Mouse (Mus musculus): ENCODE data around the gene Secisbp2. TPM values are rescaled to one million over a fixed set of nuclear protein-coding genes. Genes with fewer than 3 reads are reported as not detected.
A peak's percentile ranks its signal among the peaks of the same experiment; 100 is the strongest.
"Not testable (repeated sequence)": the region's sequence is repeated elsewhere in the genome, so short reads cannot be mapped to it uniquely, and the experiment has no call there.

Gene Secisbp2
- polyA plus RNA-seq, 1 experiment from 2014 or later = 27.7 TPM

DNA sequence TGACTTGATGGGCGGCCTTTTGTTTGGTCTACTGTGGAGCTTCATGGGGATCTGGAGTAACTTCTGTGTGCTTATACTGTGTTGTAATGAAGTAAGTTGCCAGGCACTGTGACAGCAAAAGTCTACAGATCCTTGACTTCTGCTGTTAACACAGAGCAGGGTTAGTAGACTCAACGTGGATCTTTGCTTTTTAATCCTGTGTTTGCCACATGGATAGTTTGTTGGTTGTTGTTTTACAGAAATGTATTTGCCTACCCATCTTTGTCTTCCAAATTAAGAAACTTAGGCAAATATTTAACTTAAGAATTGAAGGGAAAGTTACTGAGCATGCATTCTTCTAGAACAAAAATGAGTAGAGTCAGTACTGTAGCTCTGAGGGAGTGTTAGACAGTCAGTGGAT, 12.1 kb downstream of the Secisbp2 start:
- ATAC-seq (ENCODE audit: insufficient number of reproducible peaks, low FRiP score, low TSS enrichment, low read depth) = no peak
- 95% methylated on average over 2 of the region's 2 CpGs for WGBS
- H3K36me3 ChIP-seq = peaks cover 92% of the 10 kb centered on the region

DNA sequence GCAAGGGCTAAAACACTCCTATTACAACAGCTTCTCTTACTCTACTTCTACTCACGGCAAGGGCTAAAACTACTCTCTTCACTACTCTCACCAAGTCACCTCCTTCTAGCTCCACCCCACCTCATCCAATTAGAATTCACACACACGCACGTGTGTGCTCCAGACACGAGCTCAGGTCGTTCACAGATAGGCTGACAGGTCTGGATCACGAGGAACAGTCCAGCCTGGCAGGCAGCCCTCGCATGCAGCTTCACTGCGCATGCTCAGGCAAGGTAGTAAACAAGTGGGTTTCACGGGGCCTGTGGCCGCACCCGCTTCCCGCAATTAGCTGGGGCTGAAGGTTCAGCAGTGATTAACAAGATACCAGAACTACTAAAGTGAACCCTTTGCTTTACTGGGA, 16.7 kb downstream of the Secisbp2 start:
- not testable (repeated sequence) for ATAC-seq (ENCODE audit: insufficient number of reproducible peaks, low FRiP score, low TSS enrichment, low read depth); H3K27me3 ChIP-seq; H3K4me3 ChIP-seq; H3K9ac ChIP-seq; H3K9me3 ChIP-seq; H3K27ac ChIP-seq; H3K4me2 ChIP-seq; H3K4me1 ChIP-seq
- 80% methylated on average over 12 of the region's 12 CpGs for WGBS
- H3K36me3 ChIP-seq = peaks cover 81% of the 10 kb centered on the region

More for the DNA sequence above, 12.1 kb downstream of the Secisbp2 start:
- no peaks in the 10 kb centered on the region for H3K27me3 ChIP-seq
- H3K4me1 ChIP-seq = no peaks in the 10 kb centered on the region
- no peak overlapping the region for H3K27ac ChIP-seq
- no peak overlapping the region for H3K4me2 ChIP-seq
- H3K9ac ChIP-seq = no peak overlapping the region
- no peaks in the 10 kb centered on the region for H3K9me3 ChIP-seq
- H3K4me3 ChIP-seq = no peak overlapping the region

DNA sequence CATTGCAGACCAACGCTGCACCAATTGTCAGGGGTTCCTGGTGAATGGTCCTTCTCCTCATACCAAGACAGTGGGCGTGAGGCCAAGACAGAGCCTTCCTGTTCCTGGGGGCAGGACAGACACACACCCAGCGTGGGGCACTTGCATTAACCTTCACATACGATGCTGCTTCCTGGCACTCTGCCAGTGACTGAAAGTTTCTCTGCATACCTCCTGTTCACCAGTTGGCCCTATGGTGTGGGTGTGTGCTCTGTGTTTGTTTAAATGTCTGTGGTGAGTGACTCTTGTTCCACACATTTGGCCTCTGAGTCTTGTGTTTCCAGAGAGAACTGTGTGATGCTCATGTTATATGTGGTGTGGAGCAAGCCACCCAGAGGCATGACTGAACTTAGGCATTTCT, 25.1 kb downstream of the Secisbp2 start:
- WGBS = 62% methylated on average over 4 of the region's 4 CpGs
- no peak for ATAC-seq (ENCODE audit: insufficient number of reproducible peaks, low FRiP score, low TSS enrichment, low read depth)
- H3K36me3 ChIP-seq = peaks cover 91% of the 10 kb centered on the region

DNA sequence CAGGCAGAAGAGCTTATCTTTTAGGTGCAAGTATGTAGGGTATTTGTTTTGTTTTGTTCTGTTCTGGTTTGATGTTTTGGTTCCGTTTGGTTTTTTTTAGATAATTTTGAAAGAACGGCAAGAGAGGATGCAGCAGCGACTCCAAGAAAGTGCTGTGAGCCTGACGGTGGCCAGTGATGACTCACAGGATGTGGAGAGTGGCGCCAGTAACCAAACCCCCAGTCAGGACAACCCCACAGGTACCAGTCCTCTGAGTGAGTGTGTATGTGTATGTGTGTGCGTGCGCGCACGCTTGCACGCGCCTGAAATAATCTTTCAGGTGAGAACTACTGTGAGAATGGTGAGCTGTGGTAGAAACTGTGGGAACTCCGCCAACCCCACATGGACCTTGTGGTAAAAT, 25.5 kb downstream of the Secisbp2 start:
- no peak overlapping the region for H3K27ac ChIP-seq
- no peak overlapping the region for H3K9ac ChIP-seq
- H3K4me1 ChIP-seq = no peaks in the 10 kb centered on the region
- H3K9me3 ChIP-seq = no peaks in the 10 kb centered on the region
- 96% methylated on average over 12 of the region's 12 CpGs for WGBS
- H3K4me2 ChIP-seq = no peak overlapping the region
- peaks cover 91% of the 10 kb centered on the region for H3K36me3 ChIP-seq
- no peaks in the 10 kb centered on the region for H3K27me3 ChIP-seq
- ATAC-seq (ENCODE audit: insufficient number of reproducible peaks, low FRiP score, low TSS enrichment, low read depth) = no peak
- H3K4me3 ChIP-seq = no peak overlapping the region

More for the DNA sequence above, 25.1 kb downstream of the Secisbp2 start:
- no peaks in the 10 kb centered on the region for H3K9me3 ChIP-seq
- H3K4me2 ChIP-seq = no peak overlapping the region
- H3K9ac ChIP-seq = no peak overlapping the region
- H3K27me3 ChIP-seq = no peaks in the 10 kb centered on the region
- H3K27ac ChIP-seq = no peak overlapping the region
- no peak overlapping the region for H3K4me3 ChIP-seq
- H3K4me1 ChIP-seq = no peaks in the 10 kb centered on the region

DNA sequence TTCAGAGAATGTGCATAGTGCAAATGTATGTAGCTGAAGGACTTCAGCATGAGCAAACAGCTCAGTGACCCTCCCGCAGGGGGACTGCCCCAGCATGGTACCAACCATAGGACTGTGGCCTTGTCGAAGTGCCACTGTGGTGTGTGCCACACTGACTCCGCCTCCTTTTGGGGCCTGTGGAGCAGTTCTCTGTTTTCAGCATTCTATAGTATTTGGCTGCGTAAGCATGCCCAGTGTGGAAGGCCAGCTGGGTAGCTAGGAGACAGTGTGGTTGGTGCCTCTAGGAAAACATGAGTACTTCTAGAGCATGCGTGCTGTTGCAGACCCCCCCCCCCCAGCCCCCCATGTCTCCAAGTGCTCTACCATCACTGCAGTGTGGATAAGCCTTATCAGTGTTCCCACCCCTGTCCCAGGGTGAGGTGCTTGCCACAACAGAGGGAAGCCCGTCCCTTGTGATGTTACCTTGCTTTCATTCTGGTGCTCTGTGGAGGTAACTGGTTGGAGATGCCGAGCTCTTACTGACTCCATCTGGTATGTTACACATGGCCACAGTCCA, 26.2 kb downstream of the Secisbp2 start:
- H3K27ac ChIP-seq = no peak overlapping the region
- H3K9me3 ChIP-seq = no peaks in the 10 kb centered on the region
- no peak for ATAC-seq (ENCODE audit: insufficient number of reproducible peaks, low FRiP score, low TSS enrichment, low read depth)
- WGBS = 91% methylated on average over 7 of the region's 7 CpGs
- H3K4me1 ChIP-seq = no peaks in the 10 kb centered on the region
- H3K4me3 ChIP-seq = no peak overlapping the region
- H3K27me3 ChIP-seq = no peaks in the 10 kb centered on the region
- peaks cover 98% of the 10 kb centered on the region for H3K36me3 ChIP-seq
- H3K4me2 ChIP-seq = no peak overlapping the region
- H3K9ac ChIP-seq = no peak overlapping the region

DNA sequence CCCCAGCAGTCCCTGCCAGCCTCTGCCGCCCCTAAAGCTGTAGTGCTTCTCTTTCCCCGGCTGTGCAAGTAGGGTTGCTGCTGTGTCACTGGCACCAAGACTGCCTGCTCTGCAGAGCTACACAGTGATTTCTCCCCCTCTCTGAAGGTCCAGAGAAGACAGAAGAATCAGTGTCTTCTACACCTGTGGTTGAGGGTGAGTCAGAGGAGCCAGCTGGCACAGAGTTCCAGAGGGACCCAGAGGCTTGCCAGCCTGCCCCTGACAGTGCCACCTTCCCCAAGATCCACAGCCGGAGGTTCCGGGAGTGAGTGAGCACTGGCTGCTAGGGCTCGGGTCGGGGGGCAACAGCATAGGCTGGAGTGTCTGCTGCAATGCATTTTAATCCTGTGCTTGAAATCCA, 27.2 kb downstream of the Secisbp2 start:
- ATAC-seq (ENCODE audit: insufficient number of reproducible peaks, low FRiP score, low TSS enrichment, low read depth) = no peak
- Histone ChIP-seq H3K36me3 (peaks cover 100% of the 10 kb centered on the region), H3K27ac (no peak overlapping the region), H3K4me1 (no peaks in the 10 kb centered on the region), H3K4me3 (no peak overlapping the region), H3K9ac (no peak overlapping the region), H3K27me3 (no peaks in the 10 kb centered on the region), H3K4me2 (no peak overlapping the region), H3K9me3 (no peaks in the 10 kb centered on the region; the same call in 1 of the 2 replicates)
- WGBS = 84% methylated on average over 6 of the region's 6 CpGs

DNA sequence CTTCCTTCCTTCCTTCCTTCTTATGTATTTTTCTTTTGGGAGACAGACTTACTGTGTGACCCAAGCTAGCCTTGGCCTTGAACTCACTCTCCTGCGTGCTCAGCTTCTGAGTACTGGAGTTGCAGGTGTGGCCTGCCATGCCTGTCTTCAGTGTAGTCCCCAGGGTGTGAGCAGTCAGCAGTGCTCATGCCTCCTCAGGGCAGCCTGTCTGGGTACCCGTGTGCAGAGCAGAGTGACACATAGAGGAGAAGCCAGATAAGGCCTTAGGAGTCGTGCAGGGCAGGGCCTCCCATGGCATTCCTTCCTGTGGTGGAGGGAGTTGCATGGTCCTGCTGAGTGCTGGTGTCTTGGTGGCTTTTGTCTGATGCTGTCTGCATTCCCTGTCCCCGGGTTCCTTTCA, 27.8 kb downstream of the Secisbp2 start:
- WGBS = 81% methylated on average over 4 of the region's 4 CpGs
- Histone ChIP-seq H3K27me3 (no peaks in the 10 kb centered on the region), H3K27ac (no peak overlapping the region), H3K36me3 (peaks cover 98% of the 10 kb centered on the region), H3K4me3 (no peak overlapping the region), H3K9ac (no peak overlapping the region), H3K4me1 (no peaks in the 10 kb centered on the region), H3K9me3 (no peaks in the 10 kb centered on the region; the same call in 1 of the 2 replicates), H3K4me2 (no peak overlapping the region)
- no peak for ATAC-seq (ENCODE audit: insufficient number of reproducible peaks, low FRiP score, low TSS enrichment, low read depth)

DNA sequence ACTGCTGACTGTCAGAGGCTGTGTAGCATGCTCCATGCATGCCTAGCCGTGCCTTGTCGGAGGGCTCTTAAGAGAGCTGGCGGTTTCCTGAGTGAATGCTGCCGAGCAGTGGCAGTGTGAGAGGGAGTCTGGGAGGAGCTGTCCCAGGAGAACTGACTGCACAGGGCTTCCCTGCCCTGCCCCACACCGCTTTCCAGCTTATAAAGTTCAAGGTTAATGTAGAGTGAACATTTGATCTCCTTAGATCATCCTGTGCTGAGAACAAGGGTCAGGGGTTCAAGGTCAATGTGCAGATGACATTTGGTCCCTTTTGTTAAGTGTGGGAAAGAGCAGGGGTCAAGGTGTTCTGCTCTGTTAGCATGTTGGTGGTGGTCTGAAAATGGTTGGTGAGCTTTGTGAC, 29.6 kb downstream of the Secisbp2 start:
- H3K9me3 ChIP-seq = no peaks in the 10 kb centered on the region; the same call in 1 of the 2 replicates
- H3K4me3 ChIP-seq = no peak overlapping the region
- ATAC-seq (ENCODE audit: insufficient number of reproducible peaks, low FRiP score, low TSS enrichment, low read depth) = no peak
- peaks cover 98% of the 10 kb centered on the region for H3K36me3 ChIP-seq
- no peak overlapping the region for H3K4me2 ChIP-seq
- H3K27me3 ChIP-seq = no peaks in the 10 kb centered on the region
- WGBS = 86% methylated on average over 5 of the region's 5 CpGs
- no peak overlapping the region for H3K27ac ChIP-seq
- no peaks in the 10 kb centered on the region; the same call in 1 of the 2 replicates for H3K4me1 ChIP-seq
- no peak overlapping the region for H3K9ac ChIP-seq

DNA sequence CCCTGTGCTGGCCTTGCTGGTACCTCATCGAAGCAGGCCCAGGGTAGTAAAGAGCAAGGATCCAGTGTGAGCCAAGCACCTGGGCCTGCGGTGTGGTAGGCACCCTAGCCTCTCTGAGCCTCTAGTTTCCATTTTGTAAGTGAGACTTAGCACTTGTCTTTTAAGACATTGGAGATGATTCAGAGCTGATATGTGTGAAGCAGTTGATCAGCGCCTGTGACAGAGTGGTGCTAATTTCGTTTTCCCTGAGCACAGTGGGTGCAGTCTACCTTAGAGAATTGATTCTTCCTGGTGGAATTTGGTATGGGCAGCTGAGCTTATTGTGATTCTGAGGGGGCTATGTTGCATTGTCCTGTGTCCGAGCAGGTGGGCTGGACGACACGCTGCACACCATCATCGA, 30.1 kb downstream of the Secisbp2 start:
- Histone ChIP-seq H3K27me3 (no peaks in the 10 kb centered on the region), H3K4me1 (no peaks in the 10 kb centered on the region; the same call in 1 of the 2 replicates), H3K9me3 (no peaks in the 10 kb centered on the region; the same call in 1 of the 2 replicates), H3K4me3 (no peak overlapping the region), H3K27ac (no peak overlapping the region), H3K9ac (no peak overlapping the region), H3K4me2 (no peak overlapping the region), H3K36me3 (peaks cover 96% of the 10 kb centered on the region)
- 93% methylated on average over 8 of the region's 8 CpGs for WGBS
- no peak for ATAC-seq (ENCODE audit: insufficient number of reproducible peaks, low FRiP score, low TSS enrichment, low read depth)

DNA sequence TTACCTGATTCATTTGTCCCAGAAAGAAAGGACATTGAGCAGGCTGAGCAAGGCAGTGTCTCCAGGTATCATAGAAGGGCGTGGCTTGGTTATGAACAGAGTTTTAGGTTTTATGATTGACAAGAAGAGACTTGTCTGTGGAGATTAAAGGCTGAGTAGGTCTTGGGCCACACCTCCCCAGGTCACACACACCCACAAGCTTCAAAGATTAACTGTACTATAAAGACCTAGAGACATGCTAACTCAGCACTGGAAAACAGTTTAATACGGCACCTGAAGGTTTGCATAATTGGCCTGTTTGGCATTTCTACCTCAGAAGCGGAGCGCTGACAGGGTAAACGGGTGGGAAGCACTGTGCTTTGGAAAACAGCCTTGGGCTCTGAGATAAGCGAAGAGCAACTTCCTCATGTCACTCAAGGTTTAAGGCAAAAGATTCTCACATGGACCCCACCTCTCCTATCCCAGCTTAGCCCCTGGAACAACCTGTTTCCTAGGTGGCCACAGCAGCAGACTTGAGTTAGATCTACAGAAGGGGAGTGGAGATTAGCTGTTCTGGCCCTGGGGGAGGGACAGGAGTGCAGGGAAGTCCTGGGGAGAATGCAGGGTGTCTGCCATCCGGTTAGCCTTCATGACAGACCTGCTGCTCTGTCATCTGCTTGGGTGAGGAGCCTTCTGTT, 33.9 kb downstream of the Secisbp2 start:
- H3K4me3 ChIP-seq = no peak overlapping the region
- 77% methylated on average over 7 of the region's 7 CpGs for WGBS
- peak overlapping the region; percentile 55; the same call in 1 of the 2 replicates for H3K27ac ChIP-seq
- ATAC-seq (ENCODE audit: insufficient number of reproducible peaks, low FRiP score, low TSS enrichment, low read depth) = no peak
- H3K27me3 ChIP-seq = no peaks in the 10 kb centered on the region
- no peaks in the 10 kb centered on the region; the same call in 1 of the 2 replicates for H3K9me3 ChIP-seq
- H3K36me3 ChIP-seq = peaks cover 82% of the 10 kb centered on the region
- no peaks in the 10 kb centered on the region; the same call in 1 of the 2 replicates for H3K4me1 ChIP-seq
- no peak overlapping the region for H3K4me2 ChIP-seq
- H3K9ac ChIP-seq = no peak overlapping the region

DNA sequence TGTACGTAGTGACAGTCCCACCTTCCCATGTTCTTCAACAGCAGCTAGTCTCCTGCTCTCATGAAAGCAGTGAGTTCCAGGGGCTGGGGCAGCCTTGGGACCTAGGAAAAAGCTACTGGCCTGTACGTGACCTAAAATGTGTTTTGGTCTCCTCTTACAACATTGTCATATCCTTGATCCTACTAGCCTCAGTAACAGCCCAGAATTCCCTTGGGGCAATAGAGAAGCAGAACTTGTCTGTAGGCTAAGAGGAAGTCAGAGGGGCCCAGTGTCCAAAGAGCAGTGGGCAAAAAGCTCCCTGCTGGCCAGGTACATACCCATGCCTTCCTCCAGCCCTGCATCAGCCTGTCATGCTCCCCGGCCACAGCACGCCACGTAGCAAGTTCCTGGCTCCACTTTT, 35.5 kb downstream of the Secisbp2 start:
- Histone ChIP-seq H3K27me3 (no peaks in the 10 kb centered on the region), H3K36me3 (peaks cover 75% of the 10 kb centered on the region), H3K9ac (no peak overlapping the region), H3K4me2 (no peak overlapping the region), H3K4me1 (no peaks in the 10 kb centered on the region; the same call in 1 of the 2 replicates), H3K4me3 (no peak overlapping the region), H3K27ac (no peak overlapping the region), H3K9me3 (no peaks in the 10 kb centered on the region; the same call in 1 of the 2 replicates)
- 93% methylated on average over 5 of the region's 5 CpGs for WGBS
- ATAC-seq (ENCODE audit: insufficient number of reproducible peaks, low FRiP score, low TSS enrichment, low read depth) = no peak

DNA sequence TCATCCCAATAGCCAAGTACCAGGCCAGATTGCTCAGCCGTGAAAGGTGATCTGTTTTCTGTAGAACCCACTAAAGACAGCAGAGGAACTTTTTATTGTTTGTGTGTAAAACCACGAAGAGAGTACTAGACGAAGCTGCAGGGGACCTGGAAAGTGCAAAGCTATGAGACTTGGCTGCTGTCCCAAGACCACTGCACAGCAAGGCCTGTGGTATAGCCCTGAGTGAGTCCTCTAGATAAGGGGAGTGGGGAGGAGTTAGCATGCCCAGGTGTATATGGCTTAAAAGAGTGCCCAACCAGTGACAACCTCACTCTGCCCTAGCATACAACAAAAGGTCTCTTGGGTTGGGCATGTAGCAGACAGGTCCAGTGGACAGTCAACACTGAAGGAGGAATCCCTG, 37.2 kb downstream of the Secisbp2 start:
- Histone ChIP-seq H3K9ac (no peak overlapping the region), H3K4me2 (no peak overlapping the region), H3K4me3 (no peak overlapping the region), H3K9me3 (no peaks in the 10 kb centered on the region), H3K27me3 (no peaks in the 10 kb centered on the region), H3K4me1 (no peaks in the 10 kb centered on the region; the same call in 1 of the 2 replicates), H3K36me3 (peaks cover 58% of the 10 kb centered on the region), H3K27ac (no peak overlapping the region)
- no peak for ATAC-seq (ENCODE audit: insufficient number of reproducible peaks, low FRiP score, low TSS enrichment, low read depth)
- 38% methylated on average over 3 of the region's 3 CpGs for WGBS

All from limb, embryonic 15.5 days (tissue).